Mouse (Mus musculus): ENCODE data around the gene B3gntl1. TPM values are rescaled to one million over a fixed set of nuclear protein-coding genes. Genes with fewer than 3 reads are reported as not detected.

B3gntl1 gene
- polyA plus RNA-seq, 1 experiment from 2014 or later: 4.6 TPM

DNA sequence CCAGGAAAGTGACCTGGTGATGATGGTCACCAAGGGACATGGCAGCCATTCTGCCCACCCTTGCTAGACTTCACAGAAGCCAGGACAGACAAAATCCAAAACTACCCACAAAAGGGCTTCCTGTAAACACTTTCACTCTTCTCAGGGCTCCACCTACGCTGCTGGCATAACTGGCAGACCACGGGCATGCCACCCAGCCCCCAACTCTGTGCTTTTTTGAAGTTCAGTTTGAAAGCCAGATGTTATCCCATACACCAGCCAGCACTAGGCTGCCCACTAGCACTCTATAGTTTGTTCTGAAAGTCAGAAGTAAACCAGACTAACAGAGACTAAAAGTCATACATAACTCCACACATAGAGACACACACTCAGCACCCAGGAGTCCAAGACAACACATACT, 15.1 kb upstream of the B3gntl1 start:
- Histone ChIP-seq H3K9me3 (replicated peaks; ENCODE audit: control insufficient read depth, low read length) (no peaks in the 10 kb centered on the region), H3K4me1 (ENCODE audit: control insufficient read depth, insufficient read depth, low read length) (no peaks in the 10 kb centered on the region), H3K27ac (ENCODE audit: low read depth, low read length) (no peak overlapping the region), H3K9ac (ENCODE audit: low read length) (no peak overlapping the region), H3K4me2 (ENCODE audit: low read length) (no peak overlapping the region), H3K4me3 (ENCODE audit: low read depth, low read length) (no peak overlapping the region), H3K27me3 (replicated peaks; ENCODE audit: control insufficient read depth, insufficient read depth, low read length) (no peaks in the 10 kb centered on the region), H3K36me3 (ENCODE audit: control insufficient read depth, insufficient read depth, low read length) (no peaks in the 10 kb centered on the region)
- ATAC-seq (no peak), DNase-seq (ENCODE audit: low spot score) (no peak)
- 86% methylated on average over 2 of the region's 2 CpGs for WGBS

DNA sequence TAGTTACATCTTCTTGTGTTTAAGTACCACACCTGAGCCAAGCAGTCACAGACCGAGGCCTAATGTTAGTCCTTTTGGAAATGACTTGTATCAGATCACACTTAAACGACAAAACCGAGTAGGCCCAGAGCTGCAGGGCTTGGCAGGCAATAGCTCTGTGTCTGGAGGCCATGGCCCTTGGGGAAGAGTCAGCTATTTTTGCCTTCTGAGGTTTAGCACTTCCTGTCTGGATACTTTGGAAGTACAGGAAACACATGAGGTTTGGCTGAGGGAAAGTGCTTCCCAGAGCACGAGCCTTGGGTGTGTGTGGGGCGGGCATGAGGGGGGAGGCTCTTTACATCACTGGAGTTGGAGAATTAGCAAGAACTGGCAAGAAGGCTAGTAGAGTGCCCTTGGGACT, 13.7 kb upstream of the B3gntl1 start:
- ATAC-seq (no peak), DNase-seq (ENCODE audit: low spot score) (no peak)
- Histone ChIP-seq H3K9me3 (replicated peaks; ENCODE audit: control insufficient read depth, low read length) (no peaks in the 10 kb centered on the region), H3K4me1 (ENCODE audit: control insufficient read depth, insufficient read depth, low read length) (no peaks in the 10 kb centered on the region), H3K27ac (ENCODE audit: low read depth, low read length) (no peak overlapping the region), H3K4me3 (ENCODE audit: low read depth, low read length) (no peak overlapping the region), H3K27me3 (replicated peaks; ENCODE audit: control insufficient read depth, insufficient read depth, low read length) (no peaks in the 10 kb centered on the region), H3K4me2 (ENCODE audit: low read length) (no peak overlapping the region), H3K36me3 (ENCODE audit: control insufficient read depth, insufficient read depth, low read length) (no peaks in the 10 kb centered on the region), H3K9ac (ENCODE audit: low read length) (no peak overlapping the region)
- WGBS: 78% methylated on average over 5 of the region's 5 CpGs

DNA sequence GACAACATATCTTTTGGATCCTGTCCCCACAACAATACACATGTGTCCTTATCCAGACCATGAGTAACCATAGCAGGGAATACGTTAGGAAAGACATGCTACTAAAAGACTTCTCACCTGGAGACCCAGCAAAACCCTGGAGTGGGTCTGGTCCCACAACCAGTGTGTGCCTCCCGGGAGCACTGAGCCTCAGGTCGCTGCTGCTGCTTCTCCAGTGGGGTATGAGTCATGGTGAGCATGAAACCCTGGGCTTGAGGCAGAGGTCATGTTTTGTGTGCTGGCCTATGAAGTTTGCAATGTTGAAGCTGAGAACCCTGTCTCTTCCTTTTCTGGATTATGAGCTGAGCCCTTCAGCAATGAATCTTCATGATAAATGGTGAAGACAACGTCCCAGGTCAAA, 13.1 kb upstream of the B3gntl1 start:
- DNase-seq (ENCODE audit: low spot score) (no peak), ATAC-seq (no peak)
- WGBS: 84% methylated on average over 4 of the region's 4 CpGs
- no peaks in the 10 kb centered on the region for H3K9me3 ChIP-seq (replicated peaks; ENCODE audit: control insufficient read depth, low read length)
- no peak overlapping the region for H3K4me2 ChIP-seq (ENCODE audit: low read length)
- H3K36me3 ChIP-seq (ENCODE audit: control insufficient read depth, insufficient read depth, low read length): no peaks in the 10 kb centered on the region
- H3K27ac ChIP-seq (ENCODE audit: low read depth, low read length): no peak overlapping the region
- H3K4me1 ChIP-seq (ENCODE audit: control insufficient read depth, insufficient read depth, low read length): no peaks in the 10 kb centered on the region
- H3K4me3 ChIP-seq (ENCODE audit: low read depth, low read length): no peak overlapping the region
- no peaks in the 10 kb centered on the region for H3K27me3 ChIP-seq (replicated peaks; ENCODE audit: control insufficient read depth, insufficient read depth, low read length)
- H3K9ac ChIP-seq (ENCODE audit: low read length): no peak overlapping the region

DNA sequence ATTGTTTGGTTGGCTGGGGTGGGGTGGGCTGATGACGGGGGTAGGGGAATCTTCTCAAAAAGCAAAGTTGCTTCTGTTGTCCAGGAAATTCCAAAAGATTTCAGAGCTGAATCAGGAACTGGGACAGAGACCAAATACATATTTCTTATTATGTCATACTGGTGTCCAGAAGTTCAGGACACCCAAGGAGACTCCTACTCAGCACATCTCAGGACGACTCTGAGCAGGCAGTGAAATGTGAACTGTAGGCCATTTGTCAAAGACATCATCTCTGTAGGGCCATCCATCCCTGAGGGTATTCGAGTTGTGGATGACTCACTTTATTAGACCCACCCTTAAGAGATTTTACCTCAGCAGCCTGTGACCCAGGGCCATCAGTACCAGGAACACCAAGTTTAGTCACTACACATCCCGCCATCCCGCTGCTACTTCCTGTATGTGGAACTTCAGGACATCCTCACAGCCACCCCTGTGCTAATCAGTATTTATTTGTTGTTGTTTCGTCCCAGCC, 12.6 kb upstream of the B3gntl1 start:
- ATAC-seq: no peak
- Histone ChIP-seq H3K4me1 (ENCODE audit: control insufficient read depth, insufficient read depth, low read length) (no peaks in the 10 kb centered on the region), H3K27me3 (replicated peaks; ENCODE audit: control insufficient read depth, insufficient read depth, low read length) (no peaks in the 10 kb centered on the region), H3K9ac (ENCODE audit: low read length) (no peak overlapping the region), H3K4me3 (ENCODE audit: low read depth, low read length) (no peak overlapping the region), H3K27ac (ENCODE audit: low read depth, low read length) (no peak overlapping the region), H3K36me3 (ENCODE audit: control insufficient read depth, insufficient read depth, low read length) (no peaks in the 10 kb centered on the region), H3K9me3 (replicated peaks; ENCODE audit: control insufficient read depth, low read length) (no peaks in the 10 kb centered on the region), H3K4me2 (ENCODE audit: low read length) (no peak overlapping the region)
- DNase-seq (ENCODE audit: low spot score): no peak
- WGBS: 83% methylated on average over 6 of the region's 6 CpGs

DNA sequence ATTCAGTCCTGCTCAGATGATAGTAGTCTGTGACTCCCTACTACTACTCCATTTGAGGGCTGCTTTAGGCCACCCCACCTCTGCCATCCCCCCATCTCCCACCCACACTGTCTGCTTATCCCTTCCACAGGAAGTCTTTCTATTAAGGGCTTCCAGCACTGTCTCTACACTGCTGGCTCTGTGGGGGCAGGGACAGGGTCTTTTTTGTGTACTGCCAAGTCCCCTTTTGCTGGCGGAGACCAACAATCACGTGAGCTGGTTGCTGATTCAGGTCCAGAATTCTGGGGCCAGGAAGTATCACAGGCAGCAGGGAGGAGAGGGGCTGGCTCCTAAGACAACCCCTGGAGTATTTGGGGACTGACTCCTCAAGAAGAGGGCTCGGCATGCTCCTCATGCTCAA, 10.3 kb upstream of the B3gntl1 start:
- Histone ChIP-seq H3K27me3 (replicated peaks; ENCODE audit: control insufficient read depth, insufficient read depth, low read length) (no peaks in the 10 kb centered on the region), H3K27ac (ENCODE audit: low read depth, low read length) (no peak overlapping the region), H3K4me2 (ENCODE audit: low read length) (no peak overlapping the region)

DNA sequence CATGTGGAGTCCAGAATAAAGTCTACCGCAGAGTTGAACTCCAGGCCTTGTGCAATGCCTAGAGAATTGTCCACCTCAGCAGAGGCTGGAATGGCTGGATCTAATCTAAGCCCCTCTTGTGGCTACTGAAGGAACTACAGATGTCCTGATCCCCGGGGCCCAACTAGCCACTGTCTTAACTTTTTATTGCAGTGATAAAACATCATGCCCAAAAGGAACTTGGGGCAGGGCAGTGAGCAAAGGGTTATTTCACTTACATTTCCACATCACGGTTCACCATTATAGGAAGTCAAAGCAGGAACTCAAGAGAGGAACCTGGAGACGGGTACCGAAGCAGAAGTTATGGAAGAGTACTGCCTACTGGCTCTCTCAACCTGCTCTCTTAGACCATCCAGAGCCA, 7.8 kb upstream of the B3gntl1 start:
- DNase-seq (ENCODE audit: low spot score): no peak

More for the DNA sequence above, 10.3 kb upstream of the B3gntl1 start:
- Histone ChIP-seq H3K9me3 (replicated peaks; ENCODE audit: control insufficient read depth, low read length) (no peaks in the 10 kb centered on the region), H3K4me3 (ENCODE audit: low read depth, low read length) (no peak overlapping the region), H3K36me3 (ENCODE audit: control insufficient read depth, insufficient read depth, low read length) (no peaks in the 10 kb centered on the region), H3K4me1 (ENCODE audit: control insufficient read depth, insufficient read depth, low read length) (no peaks in the 10 kb centered on the region), H3K9ac (ENCODE audit: low read length) (no peak overlapping the region)
- ATAC-seq (no peak), DNase-seq (ENCODE audit: low spot score) (peak; percentile 42)
- 59% methylated on average over 3 of the region's 3 CpGs for WGBS

DNA sequence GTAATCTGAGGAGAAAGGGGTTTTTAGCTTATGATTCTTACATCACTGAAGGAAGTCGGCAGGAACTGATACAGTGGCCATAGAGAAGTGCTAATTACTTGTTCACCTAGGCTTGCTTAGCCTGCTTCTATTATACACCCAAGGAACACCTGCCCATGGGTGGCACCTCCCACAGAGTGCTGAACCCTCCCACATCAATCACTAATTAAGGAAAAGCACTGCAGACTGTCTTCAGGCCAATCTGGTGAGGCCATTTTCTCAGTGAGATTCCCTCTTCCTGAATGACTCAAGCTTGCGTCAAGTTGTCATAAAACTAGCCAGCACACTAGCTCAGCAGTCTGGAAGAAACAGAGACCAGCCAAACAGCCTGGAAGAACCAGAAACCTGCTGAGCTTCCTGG, 6.6 kb upstream of the B3gntl1 start:
- no peaks in the 10 kb centered on the region for H3K4me1 ChIP-seq (ENCODE audit: control insufficient read depth, insufficient read depth, low read length)
- H3K4me2 ChIP-seq (ENCODE audit: low read length): no peak overlapping the region
- H3K27ac ChIP-seq (ENCODE audit: low read depth, low read length): no peak overlapping the region
- H3K9ac ChIP-seq (ENCODE audit: low read length): no peak overlapping the region
- WGBS: 74% methylated on average over 2 of the region's 2 CpGs
- H3K27me3 ChIP-seq (replicated peaks; ENCODE audit: control insufficient read depth, insufficient read depth, low read length): no peaks in the 10 kb centered on the region
- no peaks in the 10 kb centered on the region for H3K9me3 ChIP-seq (replicated peaks; ENCODE audit: control insufficient read depth, low read length)
- no peaks in the 10 kb centered on the region for H3K36me3 ChIP-seq (ENCODE audit: control insufficient read depth, insufficient read depth, low read length)
- DNase-seq (ENCODE audit: low spot score) (no peak), ATAC-seq (no peak)
- no peak overlapping the region for H3K4me3 ChIP-seq (ENCODE audit: low read depth, low read length)

More for the DNA sequence above, 7.8 kb upstream of the B3gntl1 start:
- Histone ChIP-seq H3K4me3 (ENCODE audit: low read depth, low read length) (no peak overlapping the region), H3K27me3 (replicated peaks; ENCODE audit: control insufficient read depth, insufficient read depth, low read length) (no peaks in the 10 kb centered on the region), H3K4me2 (ENCODE audit: low read length) (no peak overlapping the region), H3K4me1 (ENCODE audit: control insufficient read depth, insufficient read depth, low read length) (no peaks in the 10 kb centered on the region), H3K9ac (ENCODE audit: low read length) (no peak overlapping the region), H3K9me3 (replicated peaks; ENCODE audit: control insufficient read depth, low read length) (no peaks in the 10 kb centered on the region), H3K36me3 (ENCODE audit: control insufficient read depth, insufficient read depth, low read length) (no peaks in the 10 kb centered on the region), H3K27ac (ENCODE audit: low read depth, low read length) (no peak overlapping the region)
- no peak for ATAC-seq
- 78% methylated on average over 5 of the region's 5 CpGs for WGBS

DNA sequence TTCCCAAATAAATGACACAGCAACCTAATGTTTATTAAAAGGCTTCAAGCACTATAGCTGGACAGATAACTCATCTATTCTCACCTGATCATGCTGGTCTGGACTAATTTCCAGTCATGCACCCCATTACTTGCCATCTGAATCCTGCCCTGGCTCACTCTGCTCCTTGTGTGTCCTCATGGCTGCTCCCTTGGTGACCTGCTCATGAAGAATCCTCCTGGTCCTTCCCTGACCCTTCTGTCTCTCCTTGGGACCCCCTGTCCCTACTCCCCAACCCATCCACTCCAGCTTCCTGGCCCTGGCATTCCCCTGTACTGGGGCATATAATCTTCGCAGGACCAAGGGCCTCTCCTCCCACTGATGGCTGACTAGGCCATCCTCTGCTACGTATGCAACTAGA, 3.9 kb upstream of the B3gntl1 start:
- H3K4me2 ChIP-seq (ENCODE audit: low read length): no peak overlapping the region
- no peak for ATAC-seq
- no peaks in the 10 kb centered on the region for H3K27me3 ChIP-seq (replicated peaks; ENCODE audit: control insufficient read depth, insufficient read depth, low read length)
- H3K9ac ChIP-seq (ENCODE audit: low read length): no peak overlapping the region
- no peak overlapping the region for H3K27ac ChIP-seq (ENCODE audit: low read depth, low read length)
- H3K9me3 ChIP-seq (replicated peaks; ENCODE audit: control insufficient read depth, low read length): no peaks in the 10 kb centered on the region
- H3K36me3 ChIP-seq (ENCODE audit: control insufficient read depth, insufficient read depth, low read length): no peaks in the 10 kb centered on the region
- no peak overlapping the region for H3K4me3 ChIP-seq (ENCODE audit: low read depth, low read length)
- H3K4me1 ChIP-seq (ENCODE audit: control insufficient read depth, insufficient read depth, low read length): peaks cover 6% of the 10 kb centered on the region; the same call in 1 of the 2 replicates
- DNase-seq (ENCODE audit: low spot score): no peak
- 98% methylated on average over 2 of the region's 2 CpGs for WGBS

DNA sequence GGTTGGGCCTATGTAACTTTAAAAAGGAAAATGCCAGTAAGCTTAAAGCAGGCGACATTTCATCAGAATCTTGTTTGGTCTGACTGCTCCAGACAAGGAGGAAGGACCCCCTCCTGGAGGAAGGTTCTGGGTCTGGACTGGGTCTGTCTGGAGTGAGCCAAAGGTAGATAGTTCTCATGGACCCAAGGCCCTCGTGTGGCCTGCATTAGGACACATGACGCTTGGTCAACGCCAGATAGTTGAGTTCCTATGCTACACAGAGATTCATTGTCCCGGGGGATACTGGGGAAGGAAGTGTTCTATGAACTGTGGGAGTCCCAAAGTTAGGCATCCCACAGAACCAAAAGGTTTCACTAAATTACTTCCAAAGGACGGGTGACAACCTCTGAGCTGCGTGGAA, 676 bp upstream of the B3gntl1 start:
- Histone ChIP-seq H3K36me3 (ENCODE audit: control insufficient read depth, insufficient read depth, low read length) (no peaks in the 10 kb centered on the region), H3K4me3 (ENCODE audit: low read depth, low read length) (peak overlapping the region; percentile 47), H3K27ac (ENCODE audit: low read depth, low read length) (peak overlapping the region; percentile 45; the same call in 1 of the 2 replicates), H3K4me1 (ENCODE audit: control insufficient read depth, insufficient read depth, low read length) (peaks cover 6% of the 10 kb centered on the region; the same call in 1 of the 2 replicates), H3K4me2 (ENCODE audit: low read length) (peak overlapping the region; percentile 52), H3K27me3 (replicated peaks; ENCODE audit: control insufficient read depth, insufficient read depth, low read length) (no peaks in the 10 kb centered on the region), H3K9me3 (replicated peaks; ENCODE audit: control insufficient read depth, low read length) (no peaks in the 10 kb centered on the region), H3K9ac (ENCODE audit: low read length) (peak overlapping the region; percentile 65)
- WGBS: 75% methylated on average over 7 of the region's 7 CpGs
- ATAC-seq (no peak), DNase-seq (ENCODE audit: low spot score) (no peak)

Data from forebrain, embryonic 14.5 days (tissue).